ENCODE assay signal across 14 mouse cellular contexts in the genomic region with DNA sequence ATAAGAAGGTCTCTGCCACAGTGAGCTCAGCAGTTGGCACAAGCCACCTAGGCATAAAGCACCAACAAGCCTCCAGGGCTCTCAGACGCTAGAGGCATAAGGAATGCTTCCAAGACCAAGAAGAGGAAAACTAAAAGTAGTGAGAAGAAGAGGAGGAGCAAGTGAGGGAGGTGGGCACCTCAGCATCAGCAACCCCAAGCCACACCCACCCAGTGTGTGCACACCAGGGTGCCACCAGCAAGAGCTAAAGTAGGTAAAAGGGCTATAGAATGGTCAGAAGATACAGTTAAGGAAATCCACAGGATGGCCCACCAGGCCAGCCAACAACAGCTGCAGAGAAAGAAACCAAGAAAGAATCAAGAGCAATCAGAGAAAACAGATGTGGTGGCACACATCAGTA.
"Had no signal": no experiment of that assay in that cellular context is flagged by ENCODE, and none has a peak within 500 bp of the region (broad histone marks: within the 10 kb centered on the region; RNA-seq: fewer than 3 reads in every experiment).

No protein-coding gene starts in this region.

- H3K4me1 ChIP-seq: intestine, embryonic 15.5 days; kidney, embryonic 15.5 days; limb, embryonic 12.5 days; midbrain, embryonic 10.5 days; neural tube, embryonic 15.5 days had no signal

- ATAC-seq: intestine, embryonic 15.5 days; lung, postnatal 0 days had no signal

- H3K27ac ChIP-seq: intestine, embryonic 15.5 days; kidney, embryonic 15.5 days; limb, embryonic 12.5 days; midbrain, embryonic 10.5 days; neural tube, embryonic 15.5 days had no signal

- H3K4me3 ChIP-seq: intestine, embryonic 15.5 days; kidney, embryonic 15.5 days; limb, embryonic 12.5 days; midbrain, embryonic 10.5 days; myocyte; neural tube, embryonic 15.5 days had no signal

- H3K27me3 ChIP-seq: intestine, embryonic 15.5 days; kidney, embryonic 15.5 days; limb, embryonic 12.5 days; neural tube, embryonic 15.5 days had no signal

- DNase-seq: kidney, adult 2 months; kidney, postnatal 14 days; layer of hippocampus, adult 9-11 months; layer of hippocampus, postnatal 36 days; lung, postnatal 36 days; midbrain, embryonic 14.5 days; thymus, postnatal 4 days had no signal

- H3K4me2 ChIP-seq: intestine, embryonic 15.5 days; kidney, embryonic 15.5 days; limb, embryonic 12.5 days; neural tube, embryonic 15.5 days had no signal

- H3K9me3 ChIP-seq: intestine, embryonic 15.5 days; kidney, embryonic 15.5 days; limb, embryonic 12.5 days; midbrain, embryonic 10.5 days; neural tube, embryonic 15.5 days had no signal

- H3K9ac ChIP-seq: intestine, embryonic 15.5 days; kidney, embryonic 15.5 days; limb, embryonic 12.5 days; neural tube, embryonic 15.5 days had no signal
